Mouse (Mus musculus) neutrophil, adult 83 days (primary cell): ENCODE measurements around the gene Bnip3. TPM values are rescaled to one million over a fixed set of nuclear protein-coding genes. Genes with fewer than 3 reads are reported as not detected.

Source experiments
- total RNA-seq, 2 experiments: library from RNA; stranded (reverse); gene quantifications; one replicate each; pipeline ENCODE4 v1.2.4; 2023

Gene Bnip3
- 10 to 100 TPM in 1 of 2 experiments, 1 to 10 TPM in 1; 9.8 to 11.3 TPM for total RNA-seq

GRCm38 (mm10) chr7:138909277-138910192 lies at the start of gene Bnip3:
Gene Bnip3 (minus strand): TSS chr7:138909519.

GRCm38 (mm10) chr7:138940612-138941461 lies 31.5 kb upstream of the Bnip3 start, which contains the start of gene Jakmip3:
Gene Jakmip3 (plus strand): TSS chr7:138940730.

GRCm38 (mm10) chr7:138845544-138846391 lies 63.6 kb downstream of the Bnip3 start, which contains the start of the genes Ppp2r2d and Mapk1ip1:
Gene Ppp2r2d (plus strand): TSS chr7:138846079.
Gene Mapk1ip1 (minus strand): TSS chr7:138846273.

Other genes starting within 250 kb of the Bnip3 start
- gene Ppp2r2d, start 63.4 kb downstream of the Bnip3 start, total RNA-seq, result 10 to 100 TPM; 39.8 to 40.4 TPM
- 10 to 100 TPM; 15.5 to 21.5 TPM for gene Mapk1ip1, start 63.2 kb downstream of the Bnip3 start, total RNA-seq
- gene Jakmip3, start 31.2 kb upstream of the Bnip3 start, total RNA-seq, result not detected
- gene Dpysl4, start 176.5 kb upstream of the Bnip3 start, total RNA-seq, result not detected